Mouse (Mus musculus) erythroid progenitor cell, adult 5-6 weeks (primary cell): ENCODE results near the gene Dctpp1. TPM values are rescaled to one million over a fixed set of nuclear protein-coding genes. Genes with fewer than 3 reads are reported as not detected.
"Not testable (repeated sequence)": the region's sequence is repeated elsewhere in the genome, so short reads cannot be mapped to it uniquely, and the experiment has no call there.

Experiments
- ATAC-seq: replicated peaks from 2 replicates; pipeline ENCODE4 v1.8.0; 2016; ENCODE audit warnings: moderate number of reproducible peaks, mild to moderate bottlenecking, moderate TSS enrichment, inconsistent platforms; ENCODE audit not compliant: poor library complexity, low FRiP score, severe bottlenecking
- total RNA-seq, 2 experiments: library from RNA; stranded (forward) in 1 of 2; stranded (reverse) in 1 of 2; fragments of 150-400 nt in 1 of 2; fragments of 186-747, 209-891 nt in 1 of 2; gene quantifications; 2 replicates each; pipeline versions ENCODE4 v1.2.3 to v1.2.4; 2015 to 2017; ENCODE audit warnings: low replicate concordance in 2 of 2

The Dctpp1 gene
- total RNA-seq, 2 experiments from 2014 or later, result 11.1 to 12.2 TPM

GRCm38 (mm10) chr7:127272566-127272965 is 12.1 kb upstream of the Dctpp1 start:
- no peak for ATAC-seq

GRCm38 (mm10) chr7:127271093-127271492 is 10.6 kb upstream of the Dctpp1 start:
- no peak for ATAC-seq

DNA sequence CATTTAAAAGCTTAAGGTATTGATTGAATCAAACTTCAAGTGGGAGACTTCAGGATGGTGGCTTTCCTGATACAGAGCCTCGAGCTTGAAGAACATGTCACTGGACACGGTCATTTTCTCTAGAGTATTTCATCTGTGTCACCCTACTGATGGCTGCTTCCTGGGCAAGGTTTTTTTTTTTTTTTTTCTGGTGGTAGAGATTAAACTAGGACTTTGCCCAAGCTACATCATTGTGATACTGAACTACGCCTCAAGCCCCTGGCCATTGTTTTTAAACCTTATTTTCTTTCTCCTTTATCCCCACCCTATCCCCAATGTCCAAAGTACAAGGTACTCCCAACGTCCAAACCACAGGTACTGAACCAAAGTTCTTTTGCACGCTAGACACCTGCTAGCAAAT is 10.2 kb upstream of the Dctpp1 start:
- no peak for ATAC-seq

DNA sequence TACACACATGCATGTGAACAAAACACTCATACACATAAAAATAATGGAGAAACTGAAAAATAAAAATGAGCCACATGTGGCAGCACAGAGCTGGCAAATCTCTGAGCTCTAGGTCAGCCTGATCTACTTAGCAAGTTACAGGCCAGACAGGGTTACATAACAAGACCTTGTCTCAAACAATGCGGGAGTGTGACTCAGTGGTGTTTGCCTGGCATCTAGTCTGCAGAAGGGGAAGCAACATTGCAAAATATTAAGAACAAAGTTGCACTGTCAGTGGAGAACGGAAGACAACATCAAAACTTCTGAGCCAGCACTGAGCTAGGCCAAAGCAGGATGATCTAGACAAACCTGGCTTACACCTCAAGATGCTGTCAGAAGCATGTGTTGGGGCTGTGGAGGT is 9.7 kb upstream of the Dctpp1 start:
- no peak for ATAC-seq

DNA sequence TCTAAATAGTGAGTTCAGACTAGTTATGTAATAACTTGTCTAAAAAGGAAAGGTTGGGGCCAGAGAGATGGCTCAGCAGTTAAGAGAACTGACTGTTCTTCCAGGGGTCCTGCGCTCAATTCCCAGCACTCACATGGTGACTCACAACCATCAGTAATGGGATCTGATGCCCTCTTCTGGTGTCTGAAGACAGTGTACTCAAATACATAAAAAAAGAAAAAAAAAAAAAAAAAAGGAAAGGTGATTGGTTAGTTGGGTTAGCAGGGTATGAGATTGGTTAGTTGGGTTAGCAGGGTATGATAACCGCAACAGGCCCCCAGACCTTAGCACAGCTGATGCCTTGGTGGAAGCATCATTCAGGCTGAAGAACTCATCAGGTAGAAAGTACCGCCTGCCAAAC is 3.0 kb upstream of the Dctpp1 start:
- ATAC-seq, result no peak

DNA sequence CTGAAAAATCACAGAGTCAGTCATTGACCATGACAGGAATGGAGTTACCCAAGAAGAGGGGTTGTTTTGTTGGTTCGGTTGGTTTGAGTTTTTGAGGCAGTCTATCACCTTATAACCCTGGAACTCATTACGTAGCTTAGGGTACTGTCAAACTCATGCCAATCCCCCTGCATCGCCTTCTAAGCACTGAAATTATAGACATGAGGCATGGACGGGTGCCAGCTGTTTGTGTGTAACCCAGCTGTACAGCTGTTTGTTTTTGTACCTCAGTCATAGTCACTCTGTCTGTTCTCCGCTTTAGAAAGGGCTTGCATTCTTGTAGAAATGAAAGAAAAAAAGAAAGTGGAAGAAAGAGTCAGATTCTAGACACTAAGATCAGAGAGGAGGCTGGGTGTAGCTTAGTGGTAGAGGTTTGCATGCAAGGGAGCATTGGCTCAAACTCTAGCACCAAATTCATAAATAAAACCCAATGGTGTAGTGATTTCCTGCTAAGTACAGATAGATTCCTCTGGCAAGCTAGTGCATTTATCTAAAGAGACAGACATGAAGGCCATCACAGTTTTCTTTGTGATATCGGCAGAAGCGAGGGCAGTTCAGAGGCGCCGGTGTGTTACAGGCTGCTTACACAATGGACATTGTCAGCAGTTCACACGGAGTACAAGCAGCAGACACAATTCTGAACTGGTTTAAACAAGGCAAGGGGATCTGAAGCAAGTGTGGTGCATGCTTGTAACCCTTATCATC is 1.9 kb upstream of the Dctpp1 start:
- no peak for ATAC-seq

DNA sequence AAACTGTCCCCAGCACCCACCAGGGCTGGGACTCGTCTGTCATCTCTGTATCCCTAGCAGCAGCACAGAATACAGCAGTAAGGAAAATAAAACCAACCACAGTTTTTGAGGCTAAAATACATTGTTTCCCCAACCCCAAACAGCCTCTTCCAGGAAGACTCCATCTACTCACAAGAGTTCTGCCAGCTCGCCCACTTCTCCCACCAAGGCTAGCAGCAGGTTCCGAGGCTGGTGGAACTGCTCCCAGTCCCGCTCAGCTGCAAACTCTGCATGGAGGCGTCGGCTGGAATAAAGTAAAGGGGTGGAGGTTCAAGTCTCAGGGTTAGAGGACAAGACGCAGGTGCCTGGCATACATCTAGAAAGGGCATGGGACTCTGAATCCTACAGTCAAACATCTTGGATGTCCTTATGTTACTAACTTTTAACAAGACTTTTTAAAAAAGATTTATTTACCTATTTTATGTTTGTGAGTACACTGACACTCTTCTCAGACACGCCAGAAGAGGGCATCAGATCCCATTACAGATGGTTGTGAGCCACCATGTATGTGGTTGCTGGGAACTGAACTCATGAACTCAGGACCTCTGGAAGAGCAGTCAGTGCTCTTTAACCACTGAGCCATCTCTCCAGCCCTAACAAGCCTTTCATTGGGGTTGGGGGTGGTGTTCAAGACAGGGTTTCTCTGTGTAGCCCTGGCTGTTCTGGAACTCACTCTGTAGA is 1.2 kb downstream of the Dctpp1 start:
- no peak for ATAC-seq

- no peak for ATAC-seq
Observed at GRCm38 (mm10) chr7:127256518-127256917, 4.0 kb downstream of the Dctpp1 start.

DNA sequence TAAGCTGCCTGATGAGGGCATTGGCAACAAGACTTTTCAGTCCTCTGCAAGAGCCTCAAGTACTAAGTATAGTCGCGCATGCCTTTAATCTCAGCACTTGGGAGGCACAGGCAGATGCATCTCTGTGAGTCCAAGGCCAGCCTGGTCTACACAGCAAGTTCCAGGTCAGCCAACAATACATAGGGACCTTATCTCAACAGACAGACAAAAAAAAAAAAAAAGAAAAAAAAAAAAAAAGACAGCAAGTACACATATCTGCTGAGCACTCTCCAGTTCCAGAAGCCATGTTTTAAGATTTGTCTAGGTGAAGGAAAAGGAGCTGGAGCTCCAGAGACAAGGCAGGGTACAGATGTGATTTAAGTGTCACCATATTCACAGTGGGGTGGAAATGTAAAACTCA is 4.5 kb downstream of the Dctpp1 start:
- ATAC-seq, result no peak

DNA sequence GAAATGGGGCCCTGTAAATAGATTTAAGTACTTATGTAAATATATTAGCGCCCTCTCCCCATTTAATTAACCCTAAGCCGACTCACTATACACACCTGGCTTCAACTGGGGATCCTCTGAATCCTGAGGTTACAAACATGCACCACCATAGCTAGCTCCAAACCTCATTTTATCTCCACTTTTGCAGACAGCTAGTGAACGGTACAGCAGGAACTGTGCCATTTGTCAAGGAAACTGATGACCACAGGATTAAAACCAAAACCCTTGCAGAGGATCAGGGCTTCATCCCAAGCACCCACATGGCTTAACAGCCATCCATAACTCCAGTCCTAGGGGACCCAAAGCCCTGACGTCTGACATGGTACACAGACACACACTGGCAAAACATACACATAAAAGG is 5.5 kb downstream of the Dctpp1 start:
- ATAC-seq, result no peak

DNA sequence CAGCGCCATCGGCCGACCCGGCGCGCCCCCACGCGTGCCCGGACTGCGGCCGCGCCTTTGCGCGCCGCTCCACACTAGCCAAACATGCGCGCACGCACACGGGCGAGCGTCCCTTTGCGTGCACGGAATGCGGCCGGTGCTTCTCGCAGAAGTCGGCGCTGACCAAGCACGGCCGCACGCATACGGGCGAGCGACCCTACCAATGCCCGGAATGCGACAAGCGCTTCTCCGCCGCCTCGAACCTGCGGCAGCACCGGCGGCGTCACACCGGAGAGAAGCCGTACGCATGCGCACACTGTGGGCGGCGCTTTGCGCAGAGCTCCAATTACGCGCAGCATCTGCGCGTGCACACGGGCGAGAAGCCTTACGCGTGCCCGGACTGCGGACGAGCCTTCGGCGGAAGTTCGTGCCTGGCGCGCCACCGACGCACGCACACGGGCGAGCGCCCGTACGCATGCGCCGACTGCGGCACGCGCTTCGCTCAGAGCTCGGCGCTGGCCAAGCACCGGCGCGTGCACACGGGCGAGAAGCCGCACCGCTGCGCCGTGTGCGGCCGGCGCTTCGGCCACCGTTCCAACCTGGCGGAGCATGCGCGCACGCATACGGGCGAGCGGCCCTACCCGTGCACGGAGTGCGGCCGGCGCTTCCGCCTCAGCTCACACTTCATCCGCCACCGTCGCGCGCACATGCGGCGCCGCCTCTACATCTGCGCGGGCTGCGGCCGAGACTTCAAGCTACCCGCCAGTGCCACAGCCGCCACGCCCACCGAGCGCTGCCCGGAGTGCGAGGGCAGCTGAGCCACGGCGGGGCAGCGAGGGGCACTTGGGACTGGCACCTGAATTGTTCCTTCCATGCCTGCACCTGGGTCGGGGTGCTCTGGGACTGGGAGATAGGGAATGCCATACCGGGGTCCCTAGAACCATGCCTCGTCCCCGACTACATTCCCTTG is 6.4 kb downstream of the Dctpp1 start:
- peak; percentile 90 for ATAC-seq

DNA sequence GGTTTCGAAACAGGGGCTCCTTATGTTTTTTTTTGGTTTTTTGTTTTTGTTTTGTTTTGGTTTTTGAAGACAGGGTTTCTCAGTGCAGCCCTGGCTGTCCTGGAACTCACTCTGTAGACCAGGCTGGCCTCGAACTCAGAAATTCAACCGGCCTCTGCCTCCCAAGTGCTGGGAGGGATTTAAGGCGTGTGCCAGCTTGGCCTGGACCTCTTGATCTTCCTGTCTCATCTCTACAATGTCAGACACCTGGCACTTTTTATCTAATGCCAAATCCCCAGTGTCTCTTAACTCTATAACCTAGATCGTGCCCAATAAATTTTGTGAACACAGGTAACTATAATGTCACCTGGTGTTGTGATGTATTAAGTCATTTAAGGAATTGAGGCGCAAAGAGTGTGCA is 7.2 kb downstream of the Dctpp1 start:
- no peak for ATAC-seq

DNA sequence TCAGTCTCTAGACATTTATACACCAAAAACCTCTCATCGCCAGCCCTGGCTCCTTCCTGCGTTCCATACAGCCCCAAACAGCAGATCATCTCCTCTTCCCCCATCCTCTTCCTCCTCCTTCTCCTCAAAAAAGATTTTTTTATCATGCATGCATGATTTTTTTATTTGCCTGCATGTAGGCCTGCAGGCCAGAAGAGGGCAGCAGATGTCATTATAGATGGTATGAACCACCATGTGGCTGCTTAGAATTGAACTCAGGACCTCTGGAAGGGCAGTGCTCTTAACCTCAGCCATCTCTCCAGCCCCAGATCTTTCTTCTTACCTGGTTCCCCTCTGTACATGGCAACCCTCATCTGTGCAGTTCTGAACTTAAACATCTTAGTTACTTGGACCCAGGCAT is 8.1 kb downstream of the Dctpp1 start:
- ATAC-seq, result no peak

GRCm38 (mm10) chr7:127250511-127250910 is 10.0 kb downstream of the Dctpp1 start:
- not testable (repeated sequence) for ATAC-seq

GRCm38 (mm10) chr7:127244658-127245510 is 15.6 kb downstream of the Dctpp1 start:
- no peak for ATAC-seq

DNA sequence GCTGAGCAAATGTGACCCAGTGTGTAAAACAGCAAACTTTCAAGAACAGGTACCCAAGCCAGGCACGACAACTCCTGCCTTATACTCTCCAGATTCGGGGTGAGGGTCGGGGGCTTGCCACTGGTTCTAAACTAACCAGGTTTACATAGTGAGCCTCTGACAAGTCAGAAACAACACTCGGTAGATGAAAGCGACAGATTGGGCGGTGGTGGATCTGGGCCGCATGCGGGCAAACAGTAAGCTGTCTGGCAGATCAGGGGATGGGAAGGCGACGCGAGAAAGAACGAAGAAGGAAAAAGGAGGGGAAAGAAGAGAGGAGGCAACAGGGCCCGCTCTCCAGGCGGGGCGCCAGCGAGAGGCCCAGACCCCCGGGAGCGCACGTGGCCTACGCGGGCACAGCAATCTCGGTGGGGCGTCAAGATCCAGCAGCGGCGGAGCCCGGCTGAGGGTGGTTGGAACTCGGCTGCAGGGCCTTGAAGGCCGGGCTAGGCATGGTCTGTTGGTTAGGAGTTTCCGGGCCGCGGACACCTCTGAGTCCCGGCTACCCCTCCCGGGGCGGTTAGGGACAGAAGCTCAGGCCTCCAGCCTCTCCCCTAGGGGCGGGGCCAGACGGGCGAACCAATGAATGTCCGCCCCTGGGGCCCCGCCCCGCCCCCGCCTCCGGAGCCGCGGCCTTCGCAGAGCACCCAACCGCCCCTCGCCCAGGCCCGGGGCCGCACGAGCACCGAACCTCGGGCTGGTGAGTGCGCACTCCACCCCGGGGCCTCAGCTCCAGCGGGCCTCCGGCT is 16.4 kb downstream of the Dctpp1 start, which contains the start of gene Zfp771:
TSS of gene Zfp771 (plus strand) at position 405 of the 788 bp plus-strand sequence.
- peak; percentile 94 for ATAC-seq

DNA sequence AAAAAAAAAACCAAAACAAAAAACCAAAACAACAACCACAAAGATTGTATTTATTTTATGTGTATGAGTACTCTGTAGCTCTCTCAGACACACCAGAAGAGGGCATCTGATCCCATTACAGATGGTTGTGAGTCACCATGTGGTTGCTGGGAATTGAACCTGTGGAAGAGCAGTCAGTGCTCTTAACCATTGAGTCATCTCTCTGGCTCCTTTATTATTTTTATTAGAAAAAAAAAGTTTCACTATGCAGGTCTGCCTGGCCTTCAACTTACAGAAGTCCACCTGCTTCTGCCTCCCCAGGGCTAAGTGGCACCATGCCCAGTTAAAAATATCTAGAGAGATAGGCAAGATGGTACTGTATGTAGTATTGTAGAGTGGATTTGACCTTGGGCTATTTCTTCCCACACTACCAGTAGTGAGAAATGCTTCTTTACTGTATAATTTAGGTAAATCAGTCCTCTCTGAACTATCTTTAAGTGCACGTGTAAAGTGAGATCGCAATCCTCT is 17.1 kb downstream of the Dctpp1 start:
- ATAC-seq, result 0 out of 2 replicates have a peak, but pooled peaks have one; percentile 3

DNA sequence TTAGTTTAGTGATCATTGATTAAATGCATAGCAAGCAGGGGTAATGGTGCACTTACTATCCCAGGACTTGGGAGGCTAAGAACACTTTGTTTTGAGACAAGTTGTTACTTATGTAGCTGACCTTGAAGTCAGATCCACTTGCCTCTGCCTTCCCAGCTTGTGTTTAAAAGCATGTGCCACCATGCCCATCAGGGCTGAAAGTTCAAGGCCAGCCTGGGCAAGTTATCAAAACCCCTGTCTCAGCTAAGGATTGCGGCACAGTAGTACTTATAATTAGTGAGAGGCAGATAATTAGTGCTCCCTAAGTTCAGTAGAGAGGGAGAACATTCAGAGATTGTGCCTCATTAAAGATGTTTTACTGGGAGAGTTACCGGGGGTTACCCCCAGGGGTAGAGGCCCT is 25.7 kb downstream of the Dctpp1 start:
- ATAC-seq, result no peak
